Mouse (Mus musculus) inflammation-experienced regulatory T-cells, adult 6 months (primary cell): Measurements from ENCODE around the gene Ptpn20. TPM values are rescaled to one million over a fixed set of nuclear protein-coding genes. Genes with fewer than 3 reads are reported as not detected.

Experiments used
- ATAC-seq: one replicate; pipeline ENCODE4 v1.8.0; 2017
- polyA plus RNA-seq, 3 experiments: library from polyadenylated mRNA; unstranded; fragments of 100-300 nt; shearing (Covaris generic); gene quantifications; one replicate each; pipeline ENCODE4 v1.2.1; 2017

Ptpn20 gene
- polyA plus RNA-seq: not detected

DNA sequence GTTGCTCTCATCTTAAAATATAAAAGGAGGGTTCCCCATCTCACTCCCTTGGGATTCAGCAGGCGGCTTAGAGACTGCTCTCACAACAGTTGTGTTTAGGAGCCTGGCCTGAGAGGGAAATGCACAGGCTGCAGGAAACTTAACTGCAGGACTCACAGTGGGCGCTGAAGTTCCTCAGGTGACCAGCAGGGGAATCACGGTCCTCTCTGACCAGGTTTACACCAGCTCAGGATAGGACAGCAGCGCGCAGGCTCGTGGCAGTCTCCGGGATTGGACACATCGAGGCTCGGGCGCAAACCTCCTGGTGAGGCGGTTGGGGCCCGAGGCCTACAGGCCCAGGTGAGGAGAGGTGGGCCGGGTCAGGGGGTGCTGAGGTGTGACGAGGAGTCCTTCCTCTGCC, at the start of gene Ptpn20:
TSS of gene Ptpn20 (plus strand) at position 257 of the 400 bp plus-strand sequence.
- no peak for ATAC-seq

- no peak for ATAC-seq
These were observed 49.3 kb upstream of the Ptpn20 start for GRCm38 (mm10) chr14:33539559-33540167.

GRCm38 (mm10) chr14:33545565-33546143, 43.4 kb upstream of the Ptpn20 start:
- no peak for ATAC-seq

DNA sequence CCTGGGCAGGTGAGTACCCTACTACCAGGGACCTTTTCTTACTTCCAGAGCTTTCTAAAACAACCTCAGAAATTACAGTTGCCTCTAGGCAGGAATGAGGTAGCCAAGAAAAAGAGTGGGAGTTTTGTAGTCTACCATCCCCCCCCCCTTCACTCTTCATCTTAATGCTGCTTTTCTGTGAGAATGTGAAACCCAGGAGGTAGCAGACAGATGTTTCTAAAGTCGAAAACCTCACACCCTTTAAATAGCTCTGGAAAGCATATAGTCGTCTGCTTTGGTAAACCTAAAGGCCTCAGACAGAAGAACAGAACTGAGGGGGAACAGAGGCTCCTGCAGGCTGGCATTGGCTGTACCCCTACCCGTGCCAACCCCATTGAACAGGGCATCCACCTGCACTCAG, 40.4 kb upstream of the Ptpn20 start:
- ATAC-seq: no peak

GRCm38 (mm10) chr14:33549856-33550255, 39.2 kb upstream of the Ptpn20 start:
- no peak for ATAC-seq

GRCm38 (mm10) chr14:33570737-33571136, 18.3 kb upstream of the Ptpn20 start:
- no peak for ATAC-seq

DNA sequence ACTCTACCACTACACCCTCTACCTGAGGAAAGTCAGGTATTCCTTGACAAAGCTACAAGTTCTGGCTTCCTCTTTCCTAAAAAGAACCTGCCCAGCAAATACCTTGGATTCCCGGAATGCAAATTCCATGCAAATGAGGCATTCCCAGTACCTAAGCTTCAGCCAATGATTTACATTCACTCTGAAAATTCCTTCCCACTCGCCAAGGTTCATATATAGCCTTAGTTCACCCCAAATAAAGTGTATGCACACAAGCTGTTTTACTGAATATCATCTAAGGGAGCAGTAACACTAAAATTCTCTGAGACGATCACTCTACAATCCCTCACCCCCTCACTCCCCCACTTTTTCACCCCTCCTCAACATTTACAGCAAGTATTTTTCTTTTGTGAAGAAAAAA, 15.4 kb upstream of the Ptpn20 start:
- ATAC-seq: no peak

DNA sequence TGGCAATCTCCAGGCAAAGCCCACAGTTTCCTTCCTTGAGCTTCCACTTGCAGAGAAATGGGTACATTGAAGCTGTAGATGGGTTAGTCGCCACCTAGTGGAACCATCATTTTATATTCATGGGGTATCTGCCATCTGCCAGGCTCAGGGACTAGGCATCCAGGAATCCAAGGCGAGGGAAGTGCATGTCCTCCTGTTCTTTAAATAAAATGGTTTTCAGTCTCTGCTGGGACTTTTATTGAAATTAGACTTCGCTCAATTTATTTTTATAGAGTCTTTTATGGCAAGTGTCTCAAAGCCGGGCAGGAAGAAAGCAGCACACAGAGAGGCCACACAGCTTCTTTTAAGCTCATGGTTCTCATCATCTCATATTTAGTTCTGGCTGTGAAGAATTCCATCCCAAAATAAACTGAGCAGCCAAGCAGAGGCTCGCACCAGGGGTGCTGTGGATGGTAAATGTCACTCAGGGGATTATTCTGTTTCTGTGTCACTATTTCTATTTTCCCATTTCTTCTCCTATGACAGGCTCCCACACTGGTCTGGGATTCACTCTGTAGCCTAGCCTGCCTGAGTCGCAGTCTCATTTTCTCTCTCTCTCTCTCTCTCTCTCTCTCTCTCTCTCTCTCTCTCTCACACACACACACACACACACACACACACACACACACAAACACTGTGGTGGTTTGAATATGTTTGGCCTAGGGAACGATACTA, 9.1 kb upstream of the Ptpn20 start:
- ATAC-seq: no peak

GRCm38 (mm10) chr14:33598376-33599130, 9.5 kb downstream of the Ptpn20 start:
- no peak for ATAC-seq

GRCm38 (mm10) chr14:33607431-33607830, 18.4 kb downstream of the Ptpn20 start:
- ATAC-seq: no peak

- no peak for ATAC-seq
These were observed 36.0 kb downstream of the Ptpn20 start for GRCm38 (mm10) chr14:33625036-33625435.

DNA sequence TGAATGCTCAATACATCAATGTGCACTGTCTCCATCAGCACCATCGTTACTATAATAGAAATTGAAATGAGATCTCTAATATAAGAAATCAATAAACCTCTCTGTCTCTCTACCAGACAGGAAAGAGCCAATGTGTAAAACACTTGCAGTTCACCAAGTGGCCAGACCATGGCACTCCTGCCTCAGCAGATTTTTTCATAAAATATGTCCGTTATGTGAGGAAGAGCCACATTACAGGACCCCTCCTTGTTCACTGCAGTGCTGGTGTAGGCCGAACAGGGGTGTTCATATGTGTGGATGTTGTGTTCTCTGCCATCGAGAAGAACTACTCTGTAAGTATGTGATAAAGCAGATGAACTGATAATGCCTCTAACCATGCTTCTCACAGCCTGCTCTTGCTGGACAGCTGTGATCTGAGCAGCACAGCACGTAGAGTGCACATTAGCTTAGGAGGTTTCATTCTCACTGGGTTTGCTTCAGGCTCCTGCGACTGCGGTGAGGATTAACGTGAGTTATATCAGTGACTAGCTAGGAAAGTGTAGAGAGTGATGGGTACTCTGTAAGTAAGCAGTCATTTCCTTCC, 43.9 kb downstream of the Ptpn20 start:
- ATAC-seq: no peak

DNA sequence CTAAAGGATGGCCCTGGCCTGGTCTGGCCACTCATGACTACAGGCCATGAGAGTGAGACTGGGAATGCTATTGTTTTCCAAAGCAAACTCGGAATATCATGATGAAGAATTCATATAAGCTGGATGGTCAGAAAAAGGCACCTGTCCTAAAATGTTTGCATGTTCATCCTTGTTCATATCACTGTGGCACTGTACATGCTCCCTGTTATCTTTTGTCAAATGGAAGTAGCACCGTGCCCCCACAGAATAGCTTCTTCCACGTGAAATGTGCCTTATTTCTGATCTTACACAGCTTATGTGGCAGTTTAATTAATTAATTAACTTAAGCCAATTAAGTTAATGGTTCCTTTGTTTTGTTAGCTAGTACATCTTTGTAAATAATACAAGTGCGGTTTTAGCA, 45.3 kb downstream of the Ptpn20 start:
- ATAC-seq: no peak

DNA sequence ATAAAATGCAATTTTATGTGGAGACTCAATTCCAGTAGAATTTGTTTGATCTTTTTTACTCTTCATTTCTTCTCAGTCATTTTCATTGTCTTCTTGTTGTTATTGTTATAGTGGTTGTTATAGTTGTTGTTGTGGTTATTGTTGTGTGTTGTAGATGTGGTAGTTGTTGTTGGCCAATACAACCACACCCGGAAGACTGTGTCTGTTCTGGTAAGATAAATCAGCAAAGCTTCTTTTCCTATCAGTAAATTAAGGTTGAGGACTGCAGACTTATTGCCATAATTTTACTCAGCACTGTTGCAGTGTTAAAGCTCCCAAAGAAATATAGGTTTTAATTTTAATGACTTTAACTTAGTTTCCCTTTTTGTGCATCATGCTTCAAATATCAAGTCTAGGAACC, 45.8 kb downstream of the Ptpn20 start:
- no peak for ATAC-seq

GRCm38 (mm10) chr14:33639357-33639756, 50.4 kb downstream of the Ptpn20 start:
- ATAC-seq: no peak

DNA sequence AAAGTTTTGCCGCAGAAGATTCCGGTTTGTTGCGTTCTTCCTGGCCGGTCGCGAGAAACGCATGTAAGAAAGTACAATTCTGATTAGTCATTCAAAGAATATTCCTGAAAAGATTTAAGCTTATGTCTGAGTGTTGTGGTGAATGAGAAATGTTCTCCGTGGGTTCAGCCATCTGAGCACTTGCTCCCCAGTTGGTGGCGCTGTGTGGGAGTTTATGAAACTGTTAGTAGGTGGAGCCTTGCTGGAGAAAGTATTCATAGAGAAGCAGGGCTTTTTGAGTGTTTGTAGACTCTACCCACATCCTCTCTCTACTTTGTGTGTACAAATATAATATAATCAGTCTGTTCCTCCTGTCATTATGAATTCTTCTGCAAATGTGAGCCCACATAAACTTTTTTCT, 61.7 kb downstream of the Ptpn20 start:
- ATAC-seq: no peak

GRCm38 (mm10) chr14:33657471-33657901, 68.5 kb downstream of the Ptpn20 start:
- ATAC-seq: no peak

DNA sequence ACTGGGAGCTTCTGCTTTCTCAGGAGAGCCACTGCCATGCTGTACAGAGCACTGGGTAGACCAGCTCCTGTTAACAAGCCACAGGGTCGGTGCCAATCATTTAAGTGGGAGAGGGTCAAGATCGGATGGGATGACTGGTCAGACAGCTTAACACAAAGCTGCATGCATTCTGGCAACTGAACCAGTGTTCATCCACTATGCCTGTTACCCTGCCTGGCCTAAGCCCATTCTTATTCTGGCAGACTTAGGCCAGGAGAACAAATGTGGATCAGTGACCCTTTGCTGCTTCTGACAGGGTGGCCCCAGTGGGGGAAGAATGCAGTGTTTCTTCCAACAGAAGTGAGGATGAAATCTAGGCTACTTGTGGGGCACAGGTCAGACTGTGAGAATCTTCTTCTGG, 69.3 kb downstream of the Ptpn20 start:
- ATAC-seq: no peak

DNA sequence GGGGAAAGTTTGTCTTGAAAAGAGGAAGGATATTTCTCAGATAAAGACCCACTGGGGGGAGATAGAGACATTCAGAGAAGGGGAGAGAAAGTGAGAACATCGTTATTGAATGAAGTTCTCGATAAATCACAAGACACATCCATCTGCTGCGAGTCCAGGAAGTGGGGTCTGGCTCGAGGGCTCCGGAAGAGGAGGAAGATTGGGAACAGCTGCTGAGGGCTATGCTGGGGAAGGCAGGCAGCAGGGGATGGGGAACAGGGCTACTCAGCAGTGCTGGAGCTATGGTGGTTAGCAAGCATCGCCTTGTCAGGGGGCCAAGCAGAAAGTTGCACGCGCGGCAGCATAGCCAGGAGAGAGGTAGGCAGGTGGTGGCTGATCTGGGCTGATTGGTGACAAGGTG, 73.1 kb downstream of the Ptpn20 start:
- no peak for ATAC-seq

DNA sequence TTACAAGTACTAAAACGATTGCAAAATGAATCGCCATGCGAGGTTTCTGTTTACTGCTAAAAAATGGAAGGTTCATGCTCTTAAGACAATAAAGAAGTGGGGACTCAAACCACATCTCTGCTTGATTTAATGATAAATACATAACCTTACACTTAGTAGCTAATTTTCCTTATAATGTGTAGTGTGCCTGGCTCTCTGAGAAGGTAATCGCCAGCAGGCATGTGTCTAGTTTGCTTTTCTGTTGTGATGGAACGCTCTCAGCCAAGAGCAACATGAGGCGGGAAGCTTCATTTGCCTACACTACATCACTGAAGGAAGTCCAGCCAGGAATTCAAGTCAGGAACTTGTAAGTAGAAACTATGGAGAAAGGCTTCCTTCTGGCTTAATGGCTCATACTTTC, 77.3 kb downstream of the Ptpn20 start:
- ATAC-seq: no peak

- ATAC-seq: no peak
These were observed 80.9 kb downstream of the Ptpn20 start for GRCm38 (mm10) chr14:33669891-33670290.

GRCm38 (mm10) chr14:33673350-33674087, 84.5 kb downstream of the Ptpn20 start:
- ATAC-seq: no peak
